20 mouse cellular contexts compared by ENCODE assay signal in genomic region chr2:173679217-173679616, GRCm38 (mm10). TPM values are rescaled to one million over a fixed set of nuclear protein-coding genes. Genes with fewer than 3 reads are reported as not detected.
A peak's percentile ranks its signal among the peaks of the same experiment; 100 is the strongest.
DNase-seq lines count a peak whose midpoint lies in the region; ATAC-seq lines count a peak whose summit lies in the region.
"Had no signal": no experiment of that assay in that cellular context is flagged by ENCODE, and none has a peak within 500 bp of the region (broad histone marks: within the 10 kb centered on the region; RNA-seq: fewer than 3 reads in every experiment).

No protein-coding gene starts in this region.

- 61% methylated on average over 3 of the region's 3 CpGs for WGBS in kidney, embryonic 15.5 days

- H3K36me3 ChIP-seq in kidney, embryonic 15.5 days: peaks cover 23% of the 10 kb centered on the region
- H3K36me3 ChIP-seq: neural tube, embryonic 15.5 days had no signal

- no peaks in the 10 kb centered on the region for H3K27me3 ChIP-seq in kidney, embryonic 15.5 days
- H3K27me3 ChIP-seq: embryonic facial prominence, embryonic 13.5 days; limb, embryonic 13.5 days; liver, embryonic 15.5 days; neural tube, embryonic 15.5 days had no signal

- H3K9me3 ChIP-seq in kidney, embryonic 15.5 days (replicated peaks): no peaks in the 10 kb centered on the region
- H3K9me3 ChIP-seq: embryonic facial prominence, embryonic 13.5 days; limb, embryonic 13.5 days; liver, embryonic 15.5 days; neural tube, embryonic 15.5 days had no signal

- DNase-seq in lung, postnatal 14 days: peak; percentile 20
- no peak for DNase-seq in lung, postnatal 4 days
- peak; percentile 77 for DNase-seq in CD4-positive helper T cell, adult 2 months (ENCODE audit: low read depth, low spot score)
- peak; percentile 53 to 68 for DNase-seq in natural killer cell, adult 2 months (ENCODE audit: low spot score in 2 of 2)
- DNase-seq in cerebellum, adult 18-20 months: no peak
- DNase-seq: cerebellum, adult 11 months; gastrocnemius, postnatal 14 days; heart, postnatal 36 days; kidney, adult 8-10 months; kidney, postnatal 4 days; layer of hippocampus, postnatal 36 days had no signal

- H3K9ac ChIP-seq in kidney, embryonic 15.5 days: no peak overlapping the region
- H3K9ac ChIP-seq: embryonic facial prominence, embryonic 13.5 days; limb, embryonic 13.5 days; liver, embryonic 15.5 days; neural tube, embryonic 15.5 days had no signal

- no peak overlapping the region for H3K27ac ChIP-seq in kidney, embryonic 15.5 days
- H3K27ac ChIP-seq: embryonic facial prominence, embryonic 13.5 days; hindbrain, postnatal 0 days; limb, embryonic 13.5 days; liver, embryonic 15.5 days; neural tube, embryonic 15.5 days had no signal

- H3K4me2 ChIP-seq in kidney, embryonic 15.5 days: no peak overlapping the region
- H3K4me2 ChIP-seq: embryonic facial prominence, embryonic 13.5 days; heart, embryonic 11.5 days; limb, embryonic 13.5 days; liver, embryonic 15.5 days; neural tube, embryonic 15.5 days had no signal

- no peak overlapping the region for H3K4me3 ChIP-seq in kidney, embryonic 15.5 days (replicated peaks)
- H3K4me3 ChIP-seq: embryonic facial prominence, embryonic 13.5 days; limb, embryonic 13.5 days; liver, embryonic 15.5 days; neural tube, embryonic 15.5 days had no signal

- peaks cover 5% of the 10 kb centered on the region; the same call in 1 of the 2 replicates for H3K4me1 ChIP-seq in kidney, embryonic 15.5 days
- H3K4me1 ChIP-seq: embryonic facial prominence, embryonic 13.5 days; limb, embryonic 13.5 days had no signal

- 0 out of 2 replicates have a peak, but pooled peaks have one; percentile 35 for ATAC-seq in granulocyte monocyte progenitor cell, adult 5-6 weeks (replicated peaks; ENCODE audit: poor library complexity, severe bottlenecking)
- no peak for ATAC-seq in kidney, embryonic 15.5 days (replicated peaks; ENCODE audit: low FRiP score)
- ATAC-seq: hindbrain, postnatal 0 days had no signal

RNA-seq across cellular contexts. Expression of gene Rab22a, which starts 19.7 kb away (rescaled TPM):
- 9.0 and 9.6 TPM in 2 replicates for total RNA-seq in granulocyte monocyte progenitor cell, adult 5-6 weeks (2014; fragmentation: Nextera tagmentation)
- 5.5 and 5.9 TPM in 2 replicates for total RNA-seq in granulocyte monocyte progenitor cell, adult 5-6 weeks (2017)
- polyA plus RNA-seq in kidney, embryonic 15.5 days (2015; fragmentation: Nextera tagmentation; extraction: Ambion mirVana): 35.3 and 36.3 TPM in 2 replicates

RNA-seq across cellular contexts. Expression of gene 1700010B08Rik, which starts 40.0 kb away (rescaled TPM):
- total RNA-seq in granulocyte monocyte progenitor cell, adult 5-6 weeks (2014; fragmentation: Nextera tagmentation): not detected in 2 replicates
- total RNA-seq in granulocyte monocyte progenitor cell, adult 5-6 weeks (2017): not detected in 2 replicates
- not detected in 2 replicates for polyA plus RNA-seq in kidney, embryonic 15.5 days (2015; fragmentation: Nextera tagmentation; extraction: Ambion mirVana)
- total RNA-seq: common myeloid progenitor, adult 5-6 weeks; gastrocnemius, postnatal 14 days; heart, postnatal 36 days; hindbrain, postnatal 0 days; layer of hippocampus, postnatal 36 days had no signal
- polyA plus RNA-seq: embryonic facial prominence, embryonic 13.5 days; heart, embryonic 11.5 days; hindbrain, postnatal 0 days; limb, embryonic 13.5 days; liver, embryonic 15.5 days; neural tube, embryonic 15.5 days had no signal

RNA-seq across cellular contexts. Expression of gene Vapb, which starts 58.1 kb away (rescaled TPM):
- 8.7 and 19.3 TPM in 2 replicates for total RNA-seq in granulocyte monocyte progenitor cell, adult 5-6 weeks (2014; fragmentation: Nextera tagmentation)
- 62.4 and 90.0 TPM in 2 replicates for total RNA-seq in granulocyte monocyte progenitor cell, adult 5-6 weeks (2017)
- 14.0 and 17.9 TPM in 2 replicates for polyA plus RNA-seq in kidney, embryonic 15.5 days (2015; fragmentation: Nextera tagmentation; extraction: Ambion mirVana)

Comparison
In these comparisons a context has a peak if more than half of its experiments do, and no peak if none do; other contexts are left out.
1. DNase-seq: peak in lung, postnatal 14 days (single experiment), CD4-positive helper T cell, adult 2 months (single experiment) and natural killer cell, adult 2 months (2 of 2); none in lung, postnatal 4 days (0 of 2) and cerebellum, adult 18-20 months (0 of 2).